Mouse (Mus musculus): ENCODE measurements around the gene Pla2g6. TPM values are rescaled to one million over a fixed set of nuclear protein-coding genes. Genes with fewer than 3 reads are reported as not detected.
A peak's percentile ranks its signal among the peaks of the same experiment; 100 is the strongest.

Pla2g6 gene
- total RNA-seq, 2 experiments from 2014 or later = 11.5 to 15.7 TPM

DNA sequence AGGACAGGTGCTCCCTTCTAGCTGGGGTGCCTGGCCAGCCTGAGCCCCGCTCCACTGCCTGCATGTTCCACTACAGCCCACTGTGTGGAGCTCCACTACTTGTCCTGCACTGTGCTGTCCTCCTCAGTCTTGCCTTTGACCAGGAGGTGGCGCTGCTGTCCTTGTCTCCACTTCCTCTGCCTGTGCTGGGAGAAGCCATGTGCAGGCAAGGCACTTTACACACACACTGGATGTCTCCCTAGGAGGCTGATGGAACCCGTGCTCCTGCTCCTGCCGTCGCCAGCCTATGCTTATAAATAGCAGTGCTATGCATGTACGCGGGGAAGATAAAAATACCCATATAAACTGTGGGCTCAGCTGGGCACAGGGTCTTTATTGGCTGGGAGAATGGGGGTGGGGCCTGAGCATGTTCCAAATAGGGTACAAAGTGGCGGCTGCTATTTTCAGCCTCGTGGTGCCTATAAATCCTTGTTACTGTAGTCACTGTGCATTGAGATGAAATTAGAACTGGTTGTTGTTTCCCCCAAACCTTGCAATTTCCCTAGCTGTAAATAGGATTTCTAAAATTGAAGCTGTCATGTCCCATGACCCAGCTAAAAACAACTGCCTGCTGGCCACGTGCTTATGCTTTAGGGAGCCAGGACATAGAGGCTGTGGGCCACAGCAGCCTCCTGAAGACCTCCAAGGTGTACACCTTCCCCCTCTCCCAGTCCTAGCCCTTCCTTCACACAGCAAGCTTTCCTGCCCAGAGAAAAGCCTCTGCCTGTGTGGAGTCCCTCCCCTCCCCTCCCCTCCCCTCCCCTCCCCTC, 84.8 kb downstream of the Pla2g6 start:
- peak; percentile 90 to 95 for DNase-seq (ENCODE audit: low spot score in 2 of 2)

- no peak for DNase-seq (ENCODE audit: low spot score in 2 of 2)
Measured at GRCm38 (mm10) chr15:79242574-79243233, 85.5 kb downstream of the Pla2g6 start.

- DNase-seq (ENCODE audit: low spot score in 2 of 2) = no peak
Measured at GRCm38 (mm10) chr15:79238036-79238435, 90.2 kb downstream of the Pla2g6 start.

Small RNA genes within 50 kb of the gene (microRNA-seq; reads per million reads assigned to microRNA genes)
- not detected for gene Mir1943

Other genes starting within 250 kb of the Pla2g6 start
- gene Micall1, start 219.5 kb downstream of the Pla2g6 start, total RNA-seq (2021) = 10 to 100 TPM; 26.5 to 29.4 TPM
- 10 to 100 TPM; 72.2 to 92.4 TPM for gene Polr2f, start 187.4 kb downstream of the Pla2g6 start, total RNA-seq (2021)
- gene 1700088E04Rik, start 187.1 kb downstream of the Pla2g6 start, total RNA-seq (2021) = 1 to 10 TPM in 1 of 2 experiments, under 1 TPM in 1; 0.96 to 1.6 TPM
- 10 to 100 TPM; 11.6 to 13.7 TPM for gene Sox10, start 163.2 kb downstream of the Pla2g6 start, total RNA-seq (2021)
- 10 to 100 TPM; 21.9 to 24.2 TPM for gene Pick1, start 99.2 kb downstream of the Pla2g6 start, total RNA-seq (2021)
- 1 to 10 TPM; 1.2 TPM for gene Gm49486, start 99.0 kb downstream of the Pla2g6 start, total RNA-seq (2021)
- under 1 TPM; 0.29 to 0.36 TPM for gene Slc16a8, start 73.6 kb downstream of the Pla2g6 start, total RNA-seq (2021)
- 1 to 10 TPM; 5.0 to 9.0 TPM for gene Baiap2l2, start 42.9 kb downstream of the Pla2g6 start, total RNA-seq (2021)
- gene Maff, start 18.2 kb upstream of the Pla2g6 start, total RNA-seq (2021) = 1 to 10 TPM; 3.8 to 4.0 TPM
- 10 to 100 TPM; 72.4 to 77.4 TPM for gene Tmem184b, start 75.2 kb upstream of the Pla2g6 start, total RNA-seq (2021)
- gene Csnk1e, start 127.2 kb upstream of the Pla2g6 start, total RNA-seq (2021) = 10 to 100 TPM; 81.1 to 89.2 TPM
- under 1 TPM in 1 of 2 experiments, not detected in 1; 0.13 TPM for gene Kcnj4, start 176.9 kb upstream of the Pla2g6 start, total RNA-seq (2021)
- 10 to 100 TPM; 49.1 to 55.1 TPM for gene Kdelr3, start 188.0 kb upstream of the Pla2g6 start, total RNA-seq (2021)
- 100 to 1,000 TPM; 210 to 254 TPM for gene Ddx17, start 218.4 kb upstream of the Pla2g6 start, total RNA-seq (2021)

All from gastrocnemius, postnatal 4 days (tissue).